Mouse (Mus musculus): ENCODE results near the gene Vmn1r185.
"Not testable (repeated sequence)": the region's sequence is repeated elsewhere in the genome, so short reads cannot be mapped to it uniquely, and the experiment has no call there.

Vmn1r185 gene

GRCm38 (mm10) chr7:26618364-26618763 is at the start of gene Vmn1r185:
TSS of gene Vmn1r185 (minus strand) at chr7:26618464.
- not testable (repeated sequence) for DNase-seq (ENCODE audit: low read depth)

GRCm38 (mm10) chr7:26667466-26667865 is 49.2 kb upstream of the Vmn1r185 start:
- not testable (repeated sequence) for DNase-seq (ENCODE audit: low read depth)

- no peak for DNase-seq (ENCODE audit: low read depth)
Observed at GRCm38 (mm10) chr7:26666011-26666410, 47.7 kb upstream of the Vmn1r185 start.

- DNase-seq (ENCODE audit: low read depth), result no peak
Observed at GRCm38 (mm10) chr7:26589774-26590173, 28.5 kb downstream of the Vmn1r185 start.

GRCm38 (mm10) chr7:26589077-26589476 is 29.2 kb downstream of the Vmn1r185 start:
- DNase-seq (ENCODE audit: low read depth), result no peak
